Mouse (Mus musculus): ENCODE results near the gene Cptp.

DNA sequence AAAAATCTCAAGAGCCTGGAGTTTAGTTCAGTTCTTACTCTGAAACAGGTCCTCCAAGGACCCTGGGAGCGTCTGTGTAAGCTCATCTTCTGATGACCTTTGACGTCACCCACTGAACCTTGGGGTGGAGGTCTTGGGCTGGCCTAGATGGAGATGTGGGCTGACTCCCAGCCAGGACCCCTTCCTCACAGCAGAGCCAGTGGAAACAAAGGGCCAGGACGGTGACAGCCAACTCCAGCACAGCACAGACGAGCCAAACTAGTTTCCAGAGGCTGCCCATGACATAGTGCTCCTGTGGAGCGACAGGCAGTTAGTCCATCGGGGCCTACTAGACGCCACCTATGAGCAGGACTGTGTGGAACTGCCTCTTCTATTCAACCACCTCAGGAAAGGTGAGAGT lies 39.0 kb upstream of the Cptp start:
- TF ChIP-seq CTCF (IDR thresholded peaks at IDR 0.05; ENCODE audit: low read depth) (no peak), EP300 (IDR thresholded peaks at IDR 0.05; ENCODE audit: low read depth) (no peak)

Data from liver, postnatal 0 days (tissue).